Mouse (Mus musculus) right cerebral cortex, adult 2 months (tissue): ENCODE data around the gene Kcnk12.

ENCODE experiments used
- DNase-seq, 2 experiments: peaks; one replicate each; pipeline ENCODE4 v3.0.0; 2021 to 2022; ENCODE audit warnings: low spot score in 2 of 2

Gene Kcnk12

GRCm38 (mm10) chr17:87698996-87699765, 98.6 kb downstream of the Kcnk12 start:
- no peak for DNase-seq

- DNase-seq: no peak
These were observed 101.0 kb downstream of the Kcnk12 start for GRCm38 (mm10) chr17:87696814-87697213.

GRCm38 (mm10) chr17:87695874-87696465, 101.8 kb downstream of the Kcnk12 start:
- no peak for DNase-seq
